Mouse (Mus musculus): ENCODE measurements at regions not wholly inside any gene's neighbourhood (a gene's known extent, or its start where the extent isn't known, plus 50 kb on each side); places are given as distances from the start of the nearest gene placed in this dataset.

DNA sequence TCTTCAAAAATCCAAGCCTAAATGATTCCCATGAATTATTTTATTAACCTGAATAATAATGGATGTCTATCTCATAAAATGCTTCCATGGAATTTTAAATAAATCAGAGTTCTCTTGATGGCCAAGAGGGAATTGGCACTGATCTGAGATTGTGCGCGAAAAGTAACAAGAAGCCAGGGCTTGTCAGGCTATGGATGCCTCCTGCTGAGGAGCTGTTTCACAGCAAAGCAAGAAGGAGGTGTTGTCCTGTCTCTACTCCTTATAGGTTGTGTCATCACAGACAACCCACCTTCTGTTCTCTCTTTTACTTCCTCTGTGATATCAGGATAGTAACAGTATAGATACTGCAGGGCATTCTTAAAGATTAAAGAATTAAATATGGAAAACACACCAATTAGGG, 226.8 kb downstream of the Pla2g4a start:
- no peak overlapping the region for H3K27ac ChIP-seq
- intact Hi-C loops (cut with DNase I): no loop called here
- H3K27me3 ChIP-seq (ENCODE audit: control insufficient read depth, insufficient read depth, low read length): no peaks in the 10 kb centered on the region
- H3K4me3 ChIP-seq: no peak overlapping the region
- no peaks in the 10 kb centered on the region for H3K79me2 ChIP-seq (replicated peaks; ENCODE audit: control insufficient read depth, insufficient read depth, low read length)
- H3K9ac ChIP-seq (ENCODE audit: low read depth, low read length): no peak overlapping the region
- no peaks in the 10 kb centered on the region for H3K36me3 ChIP-seq (ENCODE audit: control insufficient read depth, insufficient read depth, low read length)
- no peak for DNase-seq
- H3K4me1 ChIP-seq (ENCODE audit: control insufficient read depth, insufficient read depth, low read length): no peaks in the 10 kb centered on the region
- 89% methylated on average over 2 of the region's 2 CpGs for WGBS
- TF ChIP-seq CTCF (IDR thresholded peaks at IDR 0.05) (no peak), POLR2A (IDR thresholded peaks at IDR 0.05; ENCODE audit: insufficient read depth, low read depth, low read length) (no peak), EP300 (IDR thresholded peaks at IDR 0.05; ENCODE audit: insufficient read depth, low read depth, low read length) (no peak)

DNA sequence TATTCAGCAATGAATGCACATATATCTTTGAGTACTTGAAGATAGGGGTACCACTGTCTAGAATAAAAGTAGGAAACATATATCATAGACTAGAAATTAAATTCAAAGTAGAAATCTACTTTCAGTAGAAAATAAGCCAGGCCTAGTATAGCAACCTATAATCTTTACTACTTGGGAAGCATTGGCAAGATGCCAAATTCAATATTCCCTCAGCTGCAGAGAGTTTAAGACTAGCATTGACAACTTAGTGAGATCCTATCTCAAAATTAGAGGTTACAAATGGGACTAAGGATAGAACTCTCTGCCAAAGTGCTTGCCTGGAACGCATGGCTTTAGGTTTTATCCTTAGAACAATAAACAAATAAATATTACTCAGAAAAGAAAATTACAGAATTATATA, 245.9 kb downstream of the Pla2g4a start:
- no peak for TF ChIP-seq POLR2A (IDR thresholded peaks at IDR 0.05; ENCODE audit: insufficient read depth, low read depth, low read length)
- TF ChIP-seq EP300 (IDR thresholded peaks at IDR 0.05; ENCODE audit: insufficient read depth, low read depth, low read length): no peak
- no peak for TF ChIP-seq CTCF (IDR thresholded peaks at IDR 0.05)
- Histone ChIP-seq H3K27me3 (ENCODE audit: control insufficient read depth, insufficient read depth, low read length) (no peaks in the 10 kb centered on the region), H3K4me1 (ENCODE audit: control insufficient read depth, insufficient read depth, low read length) (no peaks in the 10 kb centered on the region), H3K36me3 (ENCODE audit: control insufficient read depth, insufficient read depth, low read length) (no peaks in the 10 kb centered on the region), H3K79me2 (replicated peaks; ENCODE audit: control insufficient read depth, insufficient read depth, low read length) (no peaks in the 10 kb centered on the region), H3K27ac (no peak overlapping the region), H3K4me3 (no peak overlapping the region), H3K9ac (ENCODE audit: low read depth, low read length) (no peak overlapping the region)
- DNase-seq: no peak
- WGBS: 59% methylated on average over 1 of the region's 1 CpGs
- intact Hi-C loops (cut with DNase I): no loop called here

DNA sequence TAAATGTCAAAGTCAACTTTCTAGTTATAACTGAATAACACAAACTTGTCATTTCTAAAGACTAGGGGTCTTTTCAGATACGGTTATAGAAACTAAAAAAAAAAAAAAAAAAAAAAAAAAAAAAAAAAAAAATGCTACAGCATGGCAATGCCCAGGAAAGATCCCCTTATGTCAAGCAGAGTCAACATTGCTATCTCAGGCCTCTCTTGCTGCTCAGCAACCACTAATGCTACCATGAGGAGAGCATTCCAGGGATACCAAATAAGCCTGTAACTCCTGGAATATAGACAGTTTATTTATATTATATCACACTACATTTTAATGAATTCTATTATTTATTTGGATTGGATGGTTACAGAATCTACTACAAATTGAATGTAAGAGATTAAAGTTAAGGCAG, 248.8 kb downstream of the Pla2g4a start:
- DNase-seq: no peak
- 83% methylated on average over 1 of the region's 1 CpGs for WGBS
- Histone ChIP-seq H3K9ac (ENCODE audit: low read depth, low read length) (no peak overlapping the region), H3K27me3 (ENCODE audit: control insufficient read depth, insufficient read depth, low read length) (no peaks in the 10 kb centered on the region), H3K4me1 (ENCODE audit: control insufficient read depth, insufficient read depth, low read length) (no peaks in the 10 kb centered on the region), H3K79me2 (replicated peaks; ENCODE audit: control insufficient read depth, insufficient read depth, low read length) (no peaks in the 10 kb centered on the region), H3K36me3 (ENCODE audit: control insufficient read depth, insufficient read depth, low read length) (no peaks in the 10 kb centered on the region), H3K4me3 (no peak overlapping the region), H3K27ac (no peak overlapping the region)
- intact Hi-C loops (cut with DNase I): no loop called here
- TF ChIP-seq CTCF (IDR thresholded peaks at IDR 0.05) (no peak), EP300 (IDR thresholded peaks at IDR 0.05; ENCODE audit: insufficient read depth, low read depth, low read length) (no peak), POLR2A (IDR thresholded peaks at IDR 0.05; ENCODE audit: insufficient read depth, low read depth, low read length) (no peak)

DNA sequence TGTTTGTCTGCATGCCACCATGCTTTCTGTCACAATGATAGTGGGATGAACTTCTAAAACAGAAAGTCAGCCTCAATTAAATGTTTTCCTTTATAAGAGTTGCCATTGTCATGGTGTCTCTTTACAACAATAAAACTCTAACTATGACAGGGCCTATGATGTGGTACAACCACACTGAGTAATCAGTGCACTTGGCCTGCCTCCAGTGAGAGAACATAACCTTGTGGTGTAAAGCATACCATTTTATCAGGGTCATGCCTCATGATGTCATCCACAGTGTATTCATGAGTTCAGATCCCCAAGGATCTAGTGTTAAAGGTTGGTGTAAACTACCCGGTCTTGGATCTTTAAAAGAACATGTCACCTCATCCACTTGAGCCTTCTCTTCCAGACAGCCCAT, 255.9 kb downstream of the Pla2g4a start:
- H3K9ac ChIP-seq (ENCODE audit: low read depth, low read length): no peak overlapping the region
- no peak for TF ChIP-seq EP300 (IDR thresholded peaks at IDR 0.05; ENCODE audit: insufficient read depth, low read depth, low read length)
- no peak for TF ChIP-seq POLR2A (IDR thresholded peaks at IDR 0.05; ENCODE audit: insufficient read depth, low read depth, low read length)
- TF ChIP-seq CTCF (IDR thresholded peaks at IDR 0.05): no peak
- no peak for DNase-seq
- H3K27ac ChIP-seq: no peak overlapping the region
- H3K79me2 ChIP-seq (replicated peaks; ENCODE audit: control insufficient read depth, insufficient read depth, low read length): no peaks in the 10 kb centered on the region
- WGBS: 63% methylated on average over 1 of the region's 1 CpGs
- no peaks in the 10 kb centered on the region for H3K27me3 ChIP-seq (ENCODE audit: control insufficient read depth, insufficient read depth, low read length)
- intact Hi-C loops (cut with DNase I): no loop called here
- no peak overlapping the region for H3K4me3 ChIP-seq
- H3K36me3 ChIP-seq (ENCODE audit: control insufficient read depth, insufficient read depth, low read length): no peaks in the 10 kb centered on the region
- H3K4me1 ChIP-seq (ENCODE audit: control insufficient read depth, insufficient read depth, low read length): no peaks in the 10 kb centered on the region

DNA sequence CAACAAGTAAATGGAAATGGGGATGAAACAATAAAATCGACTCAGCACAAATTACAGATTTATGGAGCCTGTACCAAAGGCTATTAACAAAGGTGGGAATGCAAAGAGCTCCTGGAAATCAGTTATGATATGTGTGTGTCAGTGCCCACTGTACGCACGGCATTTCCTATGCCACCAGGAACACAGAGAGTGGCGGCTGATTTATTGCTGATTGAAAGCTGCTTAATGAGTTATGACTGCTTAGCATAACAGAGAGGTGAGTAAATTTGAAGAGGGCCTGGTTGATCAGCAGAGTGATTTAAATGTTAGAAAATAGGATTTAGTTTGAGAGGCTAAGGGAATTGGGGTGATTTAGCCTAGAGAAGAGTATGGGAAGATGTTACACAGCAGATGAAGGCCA, 261.7 kb downstream of the Pla2g4a start:
- WGBS: 82% methylated on average over 4 of the region's 4 CpGs
- DNase-seq: no peak

DNA sequence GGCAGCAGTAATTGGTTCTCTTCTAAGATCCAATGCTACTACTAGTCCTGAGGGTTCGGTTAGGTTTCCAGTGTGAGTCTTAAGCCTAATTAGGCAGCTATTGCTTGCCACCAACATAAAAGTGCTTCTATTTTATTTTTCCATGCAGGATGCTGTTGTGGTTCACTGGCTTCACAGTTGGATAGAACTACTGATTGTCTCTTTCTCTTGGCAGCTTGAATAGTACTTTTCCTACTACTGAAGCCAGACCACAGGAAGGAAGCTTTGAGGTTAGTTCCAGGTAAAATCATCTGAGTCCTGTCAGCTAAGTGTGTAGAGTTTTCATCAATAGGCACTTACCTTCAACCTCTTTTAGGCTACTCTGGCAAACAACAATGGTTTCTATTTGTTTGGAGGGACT, 286.9 kb downstream of the Pla2g4a start:
- intact Hi-C loops (cut with DNase I): no loop called here
- no peak overlapping the region for H3K4me3 ChIP-seq
- H3K79me2 ChIP-seq (replicated peaks; ENCODE audit: control insufficient read depth, insufficient read depth, low read length): no peaks in the 10 kb centered on the region
- H3K36me3 ChIP-seq (ENCODE audit: control insufficient read depth, insufficient read depth, low read length): no peaks in the 10 kb centered on the region
- no peak overlapping the region for H3K9ac ChIP-seq (ENCODE audit: low read depth, low read length)
- H3K4me1 ChIP-seq (ENCODE audit: control insufficient read depth, insufficient read depth, low read length): no peaks in the 10 kb centered on the region
- TF ChIP-seq POLR2A (IDR thresholded peaks at IDR 0.05; ENCODE audit: insufficient read depth, low read depth, low read length): no peak
- 88% methylated on average over 1 of the region's 1 CpGs for WGBS
- no peak overlapping the region for H3K27ac ChIP-seq
- no peak for DNase-seq
- no peaks in the 10 kb centered on the region for H3K27me3 ChIP-seq (ENCODE audit: control insufficient read depth, insufficient read depth, low read length)

More for the DNA sequence above, 261.7 kb downstream of the Pla2g4a start:
- H3K79me2 ChIP-seq (replicated peaks; ENCODE audit: control insufficient read depth, insufficient read depth, low read length): no peaks in the 10 kb centered on the region
- TF ChIP-seq POLR2A (IDR thresholded peaks at IDR 0.05; ENCODE audit: insufficient read depth, low read depth, low read length) (no peak), EP300 (IDR thresholded peaks at IDR 0.05; ENCODE audit: insufficient read depth, low read depth, low read length) (no peak), CTCF (IDR thresholded peaks at IDR 0.05) (no peak)
- no peak overlapping the region for H3K4me3 ChIP-seq
- no peaks in the 10 kb centered on the region for H3K27me3 ChIP-seq (ENCODE audit: control insufficient read depth, insufficient read depth, low read length)
- H3K36me3 ChIP-seq (ENCODE audit: control insufficient read depth, insufficient read depth, low read length): no peaks in the 10 kb centered on the region
- no peaks in the 10 kb centered on the region for H3K4me1 ChIP-seq (ENCODE audit: control insufficient read depth, insufficient read depth, low read length)
- no peak overlapping the region for H3K9ac ChIP-seq (ENCODE audit: low read depth, low read length)
- intact Hi-C loops (cut with DNase I): no loop called here
- no peak overlapping the region for H3K27ac ChIP-seq
